Mouse (Mus musculus) 3134 (cell line): ENCODE measurements around the gene Acvr1.

ENCODE experiments used
- DNase-seq: peaks from one replicate; pipeline ENCODE4 v3.0.0-alpha.2; 2011; ENCODE audit warnings: low spot score; ENCODE audit not compliant: insufficient read length; ENCODE audit errors: extremely low read depth

The Acvr1 gene

DNA sequence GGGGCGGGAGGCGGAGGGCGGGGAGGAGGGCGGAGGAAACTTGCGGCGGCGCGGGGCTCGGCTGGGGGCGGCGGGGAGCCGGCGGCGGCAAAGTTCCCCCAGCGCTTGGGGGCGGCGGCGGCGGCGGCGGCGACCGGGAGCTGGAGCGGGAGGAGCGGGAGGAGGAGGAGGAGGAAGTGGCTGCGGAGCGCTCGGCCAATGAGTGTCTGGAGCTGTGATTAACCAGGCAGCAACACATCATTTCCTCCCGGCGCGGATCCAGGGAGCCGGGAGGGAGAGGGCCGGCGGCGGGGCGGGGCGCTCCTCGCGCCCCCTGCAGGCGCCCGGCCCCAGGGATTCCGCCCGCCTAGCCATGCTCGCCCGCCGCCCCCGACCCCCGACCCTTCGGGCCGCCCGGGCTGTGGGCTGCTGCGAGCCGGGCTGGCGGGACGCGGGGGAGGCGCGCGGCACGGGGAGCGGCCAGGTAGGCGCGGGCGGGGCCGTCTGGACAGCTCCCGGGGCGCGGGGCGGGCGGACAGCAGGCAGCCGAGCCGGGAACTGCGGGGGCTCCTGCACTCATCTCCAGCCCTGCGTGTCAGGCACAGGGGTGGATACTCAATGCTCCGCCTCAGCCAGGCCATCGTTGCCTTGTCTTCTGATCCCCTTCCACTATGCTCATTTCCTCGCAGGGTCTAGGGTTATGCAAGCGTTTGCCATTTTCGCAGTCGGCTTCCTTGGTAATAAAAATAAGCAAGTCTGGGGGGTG, at the start of gene Acvr1, which contains the start of gene Upp2:
Acvr1 (minus strand) TSS at position 92 of the 745 bp plus-strand sequence.
Upp2 (plus strand) TSS at position 233 of the 745 bp plus-strand sequence.
- DNase-seq, result peak; percentile 76

DNA sequence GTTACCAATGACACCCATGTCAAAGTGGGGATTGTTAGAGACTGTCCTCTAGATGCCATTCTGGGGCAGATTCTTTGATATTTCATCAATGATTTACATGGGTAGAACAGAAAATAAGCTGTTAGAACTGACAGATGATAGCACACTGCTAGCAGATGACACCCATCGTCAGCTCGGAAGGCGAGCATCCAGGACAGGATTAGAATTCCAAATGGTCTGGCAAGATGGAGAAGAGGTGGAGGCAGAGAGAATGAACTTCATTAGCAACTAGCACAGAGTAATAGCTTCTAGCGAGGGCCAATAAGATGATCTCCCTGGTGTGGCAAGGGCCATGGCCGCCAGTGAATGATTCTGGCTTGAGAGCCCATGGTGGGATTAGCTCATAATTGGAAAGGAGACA, 48.8 kb upstream of the Acvr1 start:
- no peak for DNase-seq

DNA sequence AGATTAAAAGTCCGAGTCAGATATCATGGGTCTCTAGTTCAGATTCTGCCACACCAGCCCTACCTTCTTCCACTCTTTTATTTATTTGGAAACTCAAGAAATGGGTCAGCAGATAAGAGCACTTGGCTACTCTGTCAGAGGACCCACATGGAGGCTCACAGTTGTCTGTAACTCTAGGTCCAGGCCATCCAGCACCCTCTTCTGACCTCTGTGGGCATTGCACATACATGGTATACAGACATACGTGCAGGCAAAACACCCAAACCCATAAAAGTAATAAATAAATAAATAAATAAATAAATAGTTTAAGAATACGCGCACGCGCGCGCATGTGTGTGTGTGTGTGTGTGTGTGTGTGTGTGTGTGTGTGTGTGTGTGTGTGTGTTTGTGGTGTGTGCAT, 47.9 kb upstream of the Acvr1 start:
- DNase-seq, result peak; percentile 3

DNA sequence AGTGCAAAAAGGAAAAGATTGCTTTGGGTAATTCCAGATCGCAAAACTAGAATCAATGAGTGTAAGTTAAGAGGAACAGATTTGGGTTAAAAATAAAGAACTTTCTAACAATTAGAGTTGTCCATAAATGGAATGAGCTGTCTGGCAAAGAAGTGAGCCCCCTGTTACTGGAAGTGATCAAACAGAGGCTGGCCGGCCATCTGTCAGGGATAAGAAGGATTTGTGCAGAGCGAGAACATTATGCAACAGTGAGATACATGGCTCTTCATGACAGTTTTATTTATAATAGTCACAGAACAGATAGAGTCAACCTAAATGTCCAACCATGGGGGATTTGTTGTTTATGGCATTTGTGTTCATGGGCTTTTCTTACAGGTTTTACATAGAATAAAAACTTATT, 46.8 kb upstream of the Acvr1 start:
- no peak for DNase-seq

DNA sequence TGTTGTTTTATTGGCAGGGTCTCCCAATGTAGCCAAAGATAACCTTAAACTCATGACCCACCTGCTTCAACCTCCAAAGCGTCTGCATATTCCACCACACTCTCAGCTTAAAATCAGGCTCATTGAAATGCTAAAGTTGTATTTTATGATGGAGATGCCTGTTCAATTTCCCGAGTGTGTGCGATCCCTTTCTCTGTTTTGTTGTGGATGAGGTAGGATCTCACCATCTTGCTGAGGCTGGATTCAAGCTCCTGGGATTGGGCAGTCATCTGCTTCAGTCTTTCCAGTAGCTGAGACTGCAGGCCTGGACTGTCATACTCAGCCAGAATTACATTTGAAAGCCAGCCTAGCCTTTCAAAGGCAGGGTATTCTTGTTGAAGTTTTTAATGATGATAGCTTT, 37.8 kb upstream of the Acvr1 start:
- no peak for DNase-seq

- DNase-seq, result no peak
These were observed 36.4 kb upstream of the Acvr1 start for GRCm38 (mm10) chr2:58603379-58603778.

DNA sequence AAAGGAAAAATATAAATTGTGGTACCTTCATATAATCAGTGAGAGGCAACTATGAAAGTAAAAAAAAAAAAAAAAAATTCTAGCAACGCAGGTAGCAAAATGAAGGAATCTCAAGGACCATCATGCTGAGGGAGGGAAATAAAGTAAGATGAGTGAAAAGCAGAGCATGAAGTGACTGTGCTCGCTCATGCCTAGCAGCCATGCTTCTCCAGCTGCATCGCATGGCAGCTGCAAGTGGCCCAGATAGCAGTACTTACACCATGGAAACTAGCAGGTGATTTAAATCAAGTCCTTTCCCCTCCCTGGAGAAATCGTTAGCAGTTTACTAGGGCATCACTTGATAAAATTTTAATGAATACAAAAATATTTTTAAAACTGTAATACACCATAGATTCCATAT, 34.4 kb upstream of the Acvr1 start:
- no peak for DNase-seq

DNA sequence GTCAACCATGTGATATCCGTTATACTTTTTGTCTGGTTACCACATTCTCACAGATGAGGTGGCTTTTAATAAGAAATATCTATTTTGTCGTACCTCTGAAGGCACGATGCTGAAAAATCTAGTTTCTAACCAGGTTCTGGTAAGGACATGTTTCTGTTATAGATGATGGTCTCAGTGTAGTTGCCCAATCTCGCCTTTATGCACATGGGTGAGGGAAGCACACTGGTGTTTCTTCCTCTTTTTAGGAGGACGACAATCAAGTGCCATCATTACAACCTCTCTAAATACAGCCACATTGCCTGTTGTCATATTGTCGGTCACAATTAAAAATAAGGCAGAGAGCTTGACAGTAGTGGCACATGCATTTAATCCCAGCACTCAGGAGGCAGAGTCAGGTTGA, 32.7 kb upstream of the Acvr1 start:
- DNase-seq, result no peak

- DNase-seq, result no peak
These were observed 30.6 kb upstream of the Acvr1 start for GRCm38 (mm10) chr2:58597556-58597955.

GRCm38 (mm10) chr2:58596774-58597342, 29.9 kb upstream of the Acvr1 start:
- DNase-seq, result peak; percentile 57

DNA sequence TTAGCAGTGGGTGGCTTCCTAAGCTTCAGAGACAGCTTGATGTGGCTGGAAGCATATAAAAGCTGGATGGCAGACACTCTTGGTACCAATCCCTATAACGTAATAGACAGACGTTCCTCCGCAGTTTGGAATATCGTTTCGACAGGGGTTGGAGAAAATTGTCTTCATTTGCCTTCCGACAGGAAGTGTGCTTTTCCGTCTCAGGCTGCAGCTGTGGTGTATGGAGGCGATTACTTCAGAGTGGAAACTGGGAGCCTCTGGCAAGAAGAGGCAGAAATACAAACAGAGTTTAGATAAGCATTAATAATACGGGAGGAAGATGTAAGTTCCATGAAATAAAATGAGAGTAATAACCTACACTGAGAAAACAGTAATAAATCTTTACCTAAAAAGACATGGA, 28.4 kb upstream of the Acvr1 start:
- DNase-seq, result no peak

DNA sequence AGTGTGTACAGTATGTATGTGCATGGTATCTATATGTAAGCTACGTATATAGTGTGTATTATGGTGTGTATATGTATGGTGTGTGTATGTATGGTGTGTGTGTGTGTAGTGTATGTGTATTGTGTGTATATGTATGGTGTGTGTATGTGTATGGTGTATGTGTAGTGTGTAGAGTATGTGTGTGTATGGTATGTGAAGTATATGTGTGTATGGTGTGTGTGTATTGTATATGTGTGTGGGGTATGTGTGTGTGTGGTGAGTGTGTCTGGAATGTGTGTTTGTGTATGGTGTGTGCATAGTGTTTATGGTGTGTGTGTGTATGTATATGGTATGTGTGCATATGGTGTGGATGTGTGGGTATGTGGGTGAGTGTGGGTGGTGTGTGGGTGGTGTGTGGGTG, 23.1 kb upstream of the Acvr1 start:
- DNase-seq, result no peak

DNA sequence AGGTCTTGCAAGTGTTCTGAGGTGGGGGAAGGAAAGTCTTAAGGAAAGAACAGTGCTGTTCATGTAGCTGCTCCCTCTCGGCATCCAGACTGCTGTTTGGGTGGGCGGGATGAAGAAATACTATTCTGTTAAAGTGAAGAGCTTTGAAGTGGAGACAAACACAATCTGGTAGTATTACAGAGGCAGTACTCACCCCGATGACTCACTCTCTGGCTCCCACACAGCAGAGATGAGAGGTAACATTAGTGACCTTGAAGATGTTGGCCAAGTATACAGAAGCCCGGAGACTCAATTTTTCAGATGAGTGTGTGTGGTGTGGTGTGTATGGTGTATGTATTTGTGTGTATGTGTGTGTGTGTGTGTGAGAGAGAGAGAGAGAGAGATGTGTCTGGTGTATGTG, 22.7 kb upstream of the Acvr1 start:
- DNase-seq, result no peak

DNA sequence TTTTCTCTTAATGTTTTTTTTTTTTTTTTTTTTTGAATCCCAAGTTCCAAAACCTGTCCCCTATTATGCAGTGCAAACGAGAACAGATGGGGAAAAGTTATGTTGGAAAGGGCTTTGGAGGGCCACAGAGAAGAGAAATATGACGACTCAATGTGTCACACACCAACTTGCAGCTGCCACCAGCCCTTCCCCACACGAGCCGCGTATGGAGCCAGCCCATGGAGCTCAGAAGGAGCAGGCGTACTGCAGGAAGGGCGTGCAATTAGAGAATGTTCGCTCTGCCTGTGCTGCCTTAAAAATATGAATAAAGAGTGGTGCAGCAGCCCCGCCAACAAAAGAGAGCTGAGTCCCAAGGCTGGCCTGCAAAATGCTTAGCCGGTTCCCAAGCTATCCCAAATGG, 19.4 kb upstream of the Acvr1 start:
- DNase-seq, result no peak

- DNase-seq, result no peak
These were observed 7.2 kb upstream of the Acvr1 start for GRCm38 (mm10) chr2:58574167-58574566.

DNA sequence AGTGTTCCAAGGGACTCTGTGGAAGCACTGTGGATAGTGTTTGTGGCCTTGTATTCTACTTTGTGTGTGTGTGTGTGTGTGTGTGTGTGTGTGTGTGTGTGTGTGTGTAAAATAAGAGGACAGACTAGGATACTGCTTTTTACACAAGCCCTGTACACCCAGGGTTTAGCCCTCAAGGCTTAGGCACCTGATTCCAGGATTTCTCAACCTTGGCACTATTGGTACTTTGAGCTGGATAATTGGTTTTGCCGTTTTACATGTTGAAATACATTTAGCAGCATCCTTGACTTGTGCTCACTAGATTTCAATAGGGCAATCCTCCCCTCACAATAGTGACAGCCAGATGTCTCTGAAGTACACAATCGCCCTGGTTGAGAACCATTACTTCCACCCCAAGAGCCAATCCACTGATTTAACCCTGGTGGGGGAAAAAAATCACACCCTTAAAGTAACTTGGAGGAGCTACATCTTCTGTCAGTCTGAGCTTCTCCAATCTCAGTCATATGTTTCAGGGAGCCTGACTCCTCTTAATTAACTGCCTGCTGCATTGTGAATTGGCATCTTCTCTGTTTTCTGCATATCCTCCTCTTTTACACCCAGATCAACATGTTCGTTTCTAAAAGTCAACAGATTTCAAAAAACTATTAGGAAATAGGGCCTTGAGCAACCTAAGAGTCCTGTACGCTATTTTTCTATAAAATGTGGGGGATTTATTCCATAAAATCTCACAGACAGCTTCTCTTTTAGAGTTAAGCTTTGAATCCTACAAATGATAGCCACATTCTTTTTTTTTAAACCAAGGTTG, 2.1 kb upstream of the Acvr1 start:
- no peak for DNase-seq

GRCm38 (mm10) chr2:58567866-58568719, 1.1 kb upstream of the Acvr1 start:
- no peak for DNase-seq

- DNase-seq, result peak; percentile 76
These were observed 419 bp downstream of the Acvr1 start for GRCm38 (mm10) chr2:58566410-58567065.

GRCm38 (mm10) chr2:58566049-58566409, 928 bp downstream of the Acvr1 start:
- DNase-seq, result no peak

DNA sequence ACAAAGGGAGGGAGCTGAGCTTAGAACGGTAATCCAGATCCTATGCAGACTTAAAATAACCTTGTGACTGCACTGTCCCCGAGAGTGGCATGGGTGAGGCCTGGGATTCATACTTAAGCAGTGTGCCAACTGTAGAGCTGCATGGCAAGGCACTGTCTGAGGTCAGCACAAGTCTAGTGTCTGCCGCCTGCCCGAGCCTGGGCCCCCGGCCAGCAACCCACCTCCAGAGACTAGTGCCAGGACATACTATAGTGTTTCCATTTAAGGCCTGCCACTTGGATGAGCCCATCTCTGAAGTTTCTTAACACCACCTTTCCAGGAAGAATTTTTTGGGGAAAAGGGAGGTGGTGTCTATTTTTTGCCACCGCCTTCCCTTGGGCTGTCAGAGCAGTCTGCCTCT, 1.7 kb downstream of the Acvr1 start:
- DNase-seq, result peak; percentile 78
